Mouse (Mus musculus): ENCODE measurements at regions not wholly inside any gene's neighbourhood (a gene's known extent, or its start where the extent isn't known, plus 50 kb on each side); places are given as distances from the start of the nearest gene placed in this dataset.

DNA sequence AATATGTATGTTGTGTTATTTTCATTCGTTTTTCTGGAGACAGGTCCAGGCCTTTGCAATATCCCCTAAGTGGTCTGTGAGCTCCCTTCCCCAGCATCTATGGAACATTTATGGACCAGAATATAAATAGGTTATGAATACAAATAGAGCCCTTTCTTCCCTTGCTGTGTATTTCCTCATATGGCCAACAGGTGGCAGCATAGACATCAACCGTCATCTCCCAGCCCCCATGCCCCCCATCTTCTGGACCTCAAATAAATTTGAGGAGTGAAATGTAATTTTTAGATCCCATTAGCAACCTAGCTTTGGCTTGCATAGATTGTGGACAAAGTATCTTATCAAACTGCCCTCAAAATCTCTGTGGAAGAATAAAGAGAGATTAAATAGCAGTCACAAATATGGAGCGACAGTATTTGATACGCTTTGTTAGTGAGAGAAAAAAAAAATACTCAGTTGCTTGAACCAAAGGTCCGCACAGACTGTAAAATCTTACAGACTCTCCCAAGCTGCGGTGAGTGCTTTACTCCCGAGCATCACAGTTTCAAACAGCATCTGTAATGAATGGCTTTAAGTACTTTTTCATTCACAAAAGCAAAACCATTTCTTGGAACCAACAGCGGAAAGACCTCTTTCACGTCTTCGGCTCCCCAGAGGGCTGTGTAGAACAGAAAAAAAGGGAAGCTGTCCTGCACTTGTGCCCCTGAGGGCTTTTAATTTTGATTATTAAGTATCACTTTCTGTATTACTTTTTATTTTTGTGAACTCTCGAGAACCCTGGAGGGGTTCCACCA lies 101.6 kb downstream of the Zfp281 start:
- H3K9me3 ChIP-seq (ENCODE audit: control insufficient read depth), result no peaks in the 10 kb centered on the region
- WGBS, result 64% methylated on average over 11 of the region's 11 CpGs
- H3K4me1 ChIP-seq (replicated peaks; ENCODE audit: control insufficient read depth, insufficient read depth, low read length), result no peaks in the 10 kb centered on the region
- no peak overlapping the region for H3K27ac ChIP-seq (ENCODE audit: low read depth, low read length)
- no peak overlapping the region for H3K9ac ChIP-seq (ENCODE audit: low read depth, low read length)
- peak; percentile 74 for TF ChIP-seq CTCF (IDR thresholded peaks at IDR 0.05; ENCODE audit: low read depth)
- no peak overlapping the region for H3K4me3 ChIP-seq (ENCODE audit: low read depth, low read length)
- H3K27me3 ChIP-seq (replicated peaks; ENCODE audit: control insufficient read depth, insufficient read depth, low read length), result no peaks in the 10 kb centered on the region
- no peaks in the 10 kb centered on the region for H3K36me3 ChIP-seq (ENCODE audit: control insufficient read depth, insufficient read depth)
- no peak for ATAC-seq
- no peak overlapping the region for H3K4me2 ChIP-seq (replicated peaks; ENCODE audit: low read depth)

DNA sequence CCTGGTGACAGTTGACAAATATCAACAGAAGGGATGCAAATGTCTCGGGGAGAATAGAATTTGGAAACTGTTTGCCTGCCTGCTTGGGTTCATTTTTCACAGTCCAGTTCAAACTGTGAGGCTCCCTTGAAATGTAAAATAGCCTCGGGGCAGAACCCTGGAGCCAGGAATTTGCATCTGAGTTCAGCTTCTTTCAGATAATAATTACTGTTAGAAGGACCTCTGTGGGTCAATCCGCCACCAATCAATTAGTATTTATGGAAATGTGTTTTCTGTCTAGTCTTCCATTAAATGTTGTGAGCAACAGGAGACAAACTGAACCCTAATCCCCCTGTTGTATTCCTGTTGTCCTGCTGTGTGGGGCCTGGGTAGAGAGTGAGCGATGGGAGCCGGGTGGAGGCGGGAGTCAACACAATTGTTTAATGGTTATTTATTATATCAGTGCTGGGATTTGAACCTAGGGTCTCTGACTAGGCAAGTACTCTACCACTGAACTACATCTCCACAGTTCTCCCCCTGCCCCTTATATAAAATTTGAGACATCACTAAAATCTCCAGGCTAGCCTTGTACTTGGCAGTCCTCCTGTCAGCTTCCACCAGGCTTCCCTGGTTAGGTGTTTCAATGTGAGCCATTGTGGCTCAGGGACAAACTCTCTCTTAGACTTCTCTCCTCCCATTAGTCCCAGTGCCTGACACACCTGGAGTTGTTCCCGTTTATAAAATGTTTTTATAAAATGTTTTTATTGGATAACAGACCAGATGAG lies 103.3 kb downstream of the Zfp281 start:
- no peak overlapping the region for H3K4me3 ChIP-seq (ENCODE audit: low read depth, low read length)
- no peaks in the 10 kb centered on the region for H3K4me1 ChIP-seq (replicated peaks; ENCODE audit: control insufficient read depth, insufficient read depth, low read length)
- WGBS, result 77% methylated on average over 7 of the region's 7 CpGs
- no peaks in the 10 kb centered on the region for H3K9me3 ChIP-seq (ENCODE audit: control insufficient read depth)
- no peak overlapping the region for H3K27ac ChIP-seq (ENCODE audit: low read depth, low read length)
- no peak overlapping the region for H3K9ac ChIP-seq (ENCODE audit: low read depth, low read length)
- no peak overlapping the region for H3K4me2 ChIP-seq (replicated peaks; ENCODE audit: low read depth)
- TF ChIP-seq CTCF (IDR thresholded peaks at IDR 0.05; ENCODE audit: low read depth), result no peak
- no peaks in the 10 kb centered on the region for H3K27me3 ChIP-seq (replicated peaks; ENCODE audit: control insufficient read depth, insufficient read depth, low read length)
- no peaks in the 10 kb centered on the region for H3K36me3 ChIP-seq (ENCODE audit: control insufficient read depth, insufficient read depth)
- ATAC-seq, result no peak

DNA sequence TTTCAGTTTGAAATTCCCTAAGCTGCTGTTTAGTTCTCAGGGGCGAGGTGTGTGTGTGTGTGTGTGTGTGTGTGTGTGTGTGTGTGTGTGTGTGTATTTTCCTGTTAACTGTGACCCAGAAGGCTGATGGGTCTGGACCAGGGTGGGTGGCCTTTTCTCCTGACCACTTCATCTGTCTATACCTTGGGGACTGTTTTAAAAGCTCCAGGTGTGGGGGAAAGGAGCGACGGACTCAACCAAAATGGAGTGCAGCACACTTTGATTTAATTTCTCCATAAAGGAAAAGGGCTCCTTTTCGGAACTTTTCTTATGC lies 103.9 kb downstream of the Zfp281 start:
- ATAC-seq, result no peak
- no peaks in the 10 kb centered on the region for H3K4me1 ChIP-seq (replicated peaks; ENCODE audit: control insufficient read depth, insufficient read depth, low read length)
- H3K27me3 ChIP-seq (replicated peaks; ENCODE audit: control insufficient read depth, insufficient read depth, low read length), result no peaks in the 10 kb centered on the region
- no peaks in the 10 kb centered on the region for H3K36me3 ChIP-seq (ENCODE audit: control insufficient read depth, insufficient read depth)
- no peak overlapping the region for H3K27ac ChIP-seq (ENCODE audit: low read depth, low read length)
- H3K9ac ChIP-seq (ENCODE audit: low read depth, low read length), result no peak overlapping the region
- H3K4me2 ChIP-seq (replicated peaks; ENCODE audit: low read depth), result no peak overlapping the region
- no peaks in the 10 kb centered on the region for H3K9me3 ChIP-seq (ENCODE audit: control insufficient read depth)
- no peak overlapping the region for H3K4me3 ChIP-seq (ENCODE audit: low read depth, low read length)
- no peak for TF ChIP-seq CTCF (IDR thresholded peaks at IDR 0.05; ENCODE audit: low read depth)
- WGBS, result 87% methylated on average over 4 of the region's 4 CpGs

DNA sequence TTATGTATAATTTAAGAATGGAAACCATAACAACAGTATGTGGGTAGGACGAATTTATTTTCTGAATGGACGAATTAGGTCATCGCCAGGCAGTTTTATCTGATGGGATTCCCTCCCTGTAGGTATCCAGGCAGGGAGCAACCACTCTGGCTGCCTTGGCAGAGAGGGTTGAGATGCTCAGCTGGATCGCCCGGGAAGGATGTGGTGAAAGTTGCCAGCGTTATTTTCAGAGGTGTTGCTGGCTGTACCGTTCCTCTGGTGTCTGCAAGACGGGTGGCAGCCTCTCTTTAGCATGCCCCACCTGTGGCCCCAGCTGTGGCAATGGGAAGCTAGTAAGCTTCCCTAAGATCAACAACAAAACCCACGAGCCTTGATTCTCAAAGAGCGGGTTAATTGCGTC lies 105.9 kb downstream of the Zfp281 start:
- no peak for ATAC-seq
- Histone ChIP-seq H3K4me1 (replicated peaks; ENCODE audit: control insufficient read depth, insufficient read depth, low read length) (no peaks in the 10 kb centered on the region), H3K9ac (ENCODE audit: low read depth, low read length) (no peak overlapping the region), H3K4me2 (replicated peaks; ENCODE audit: low read depth) (no peak overlapping the region), H3K27ac (ENCODE audit: low read depth, low read length) (no peak overlapping the region), H3K9me3 (ENCODE audit: control insufficient read depth) (no peaks in the 10 kb centered on the region), H3K4me3 (ENCODE audit: low read depth, low read length) (no peak overlapping the region), H3K27me3 (replicated peaks; ENCODE audit: control insufficient read depth, insufficient read depth, low read length) (no peaks in the 10 kb centered on the region), H3K36me3 (ENCODE audit: control insufficient read depth, insufficient read depth) (no peaks in the 10 kb centered on the region)
- TF ChIP-seq CTCF (IDR thresholded peaks at IDR 0.05; ENCODE audit: low read depth), result no peak
- 62% methylated on average over 11 of the region's 11 CpGs for WGBS

DNA sequence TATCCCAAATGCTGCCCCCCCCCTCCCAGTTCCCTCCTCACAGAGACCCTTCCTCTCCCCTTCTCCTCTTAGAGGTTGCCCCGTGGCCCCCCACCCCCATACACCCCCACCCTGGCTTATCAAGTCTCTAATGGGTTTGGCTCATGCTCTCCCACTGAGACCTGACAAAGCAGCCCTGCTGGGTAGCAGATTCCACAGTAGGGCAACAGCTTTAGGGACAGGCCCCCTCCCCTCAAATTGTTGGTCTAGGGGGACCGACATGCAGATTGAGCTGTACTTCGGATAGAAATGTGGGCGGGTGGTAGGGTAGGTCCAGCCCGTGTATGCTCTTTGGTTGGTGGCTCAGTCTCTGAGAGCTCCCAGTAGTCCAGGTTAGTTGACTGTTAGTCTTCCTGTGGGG lies 113.3 kb downstream of the Zfp281 start:
- no peaks in the 10 kb centered on the region for H3K4me1 ChIP-seq (replicated peaks; ENCODE audit: control insufficient read depth, insufficient read depth, low read length)
- no peaks in the 10 kb centered on the region for H3K27me3 ChIP-seq (replicated peaks; ENCODE audit: control insufficient read depth, insufficient read depth, low read length)
- H3K4me3 ChIP-seq (ENCODE audit: low read depth, low read length), result no peak overlapping the region
- no peak overlapping the region for H3K4me2 ChIP-seq (replicated peaks; ENCODE audit: low read depth)
- no peak for ATAC-seq
- H3K9me3 ChIP-seq (ENCODE audit: control insufficient read depth), result no peaks in the 10 kb centered on the region
- no peak overlapping the region for H3K9ac ChIP-seq (ENCODE audit: low read depth, low read length)
- WGBS, result 50% methylated on average over 5 of the region's 5 CpGs
- TF ChIP-seq CTCF (IDR thresholded peaks at IDR 0.05; ENCODE audit: low read depth), result no peak
- no peak overlapping the region for H3K27ac ChIP-seq (ENCODE audit: low read depth, low read length)
- H3K36me3 ChIP-seq (ENCODE audit: control insufficient read depth, insufficient read depth), result no peaks in the 10 kb centered on the region

DNA sequence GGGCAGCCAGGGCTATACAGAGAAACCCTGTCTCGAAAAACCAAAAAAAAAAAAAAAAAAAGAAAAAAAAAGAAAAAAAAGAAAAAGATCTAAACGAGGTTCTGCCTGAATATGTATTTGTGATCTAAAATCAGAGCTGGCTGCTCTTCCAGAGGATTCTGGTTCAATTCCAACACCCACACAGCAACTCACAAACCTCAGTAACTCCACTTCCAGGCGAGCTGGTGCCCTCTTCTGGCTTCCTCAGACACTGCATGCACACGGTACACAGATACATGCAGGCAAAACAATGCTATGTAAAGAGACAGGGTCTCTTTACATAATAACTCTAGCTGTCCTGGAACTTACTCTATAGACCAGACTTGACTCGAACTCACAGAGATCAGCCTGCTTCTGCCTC lies 114.8 kb downstream of the Zfp281 start:
- Histone ChIP-seq H3K4me2 (replicated peaks; ENCODE audit: low read depth) (no peak overlapping the region), H3K9me3 (ENCODE audit: control insufficient read depth) (no peaks in the 10 kb centered on the region), H3K27me3 (replicated peaks; ENCODE audit: control insufficient read depth, insufficient read depth, low read length) (no peaks in the 10 kb centered on the region), H3K9ac (ENCODE audit: low read depth, low read length) (no peak overlapping the region), H3K4me3 (ENCODE audit: low read depth, low read length) (no peak overlapping the region), H3K36me3 (ENCODE audit: control insufficient read depth, insufficient read depth) (no peaks in the 10 kb centered on the region), H3K4me1 (replicated peaks; ENCODE audit: control insufficient read depth, insufficient read depth, low read length) (no peaks in the 10 kb centered on the region), H3K27ac (ENCODE audit: low read depth, low read length) (no peak overlapping the region)
- peak; percentile 67 for TF ChIP-seq CTCF (IDR thresholded peaks at IDR 0.05; ENCODE audit: low read depth)
- WGBS, result 81% methylated on average over 5 of the region's 5 CpGs
- no peak for ATAC-seq

All from intestine, postnatal 0 days (tissue).